Mouse (Mus musculus): ENCODE results near the gene Ccr2. TPM values are rescaled to one million over a fixed set of nuclear protein-coding genes. Genes with fewer than 3 reads are reported as not detected.
"Not testable (repeated sequence)": the region's sequence is repeated elsewhere in the genome, so short reads cannot be mapped to it uniquely, and the experiment has no call there.

Ccr2 gene
- 126 and 129 TPM in 2 replicates for polyA plus RNA-seq (2012; ENCODE audit: insufficient read depth, insufficient read length, missing spikeins)

DNA sequence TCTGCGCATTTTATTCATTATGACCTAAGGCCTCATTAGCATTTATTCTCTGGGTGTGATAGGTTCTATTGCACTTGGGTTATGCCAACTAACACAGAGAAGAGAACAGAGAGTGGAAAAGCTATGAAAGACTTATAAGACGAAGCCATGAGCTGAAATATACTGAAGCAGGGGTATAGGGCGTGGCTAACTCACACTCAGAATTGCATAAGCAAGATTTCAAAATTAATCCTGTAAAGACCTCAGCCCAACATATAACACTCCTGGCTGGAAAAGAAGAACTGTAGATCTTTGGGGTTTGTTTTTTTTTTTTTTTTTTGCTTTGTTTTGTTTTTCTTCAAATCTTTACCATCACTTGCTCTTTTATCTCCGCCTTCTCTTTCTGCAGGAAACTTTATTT lies at the start of gene Ccr2:
Gene Ccr2, plus strand, starts transcription at position 228 of the 400 bp plus-strand sequence.
- H3K4me3 ChIP-seq (ENCODE audit: insufficient read depth, low read length): no peak within 1 kb of the TSS
- no peak within 1 kb of the TSS for H3K27ac ChIP-seq (ENCODE audit: insufficient read depth, low read depth, low read length)
- TF ChIP-seq POLR2A (IDR thresholded peaks at IDR 0.05; ENCODE audit: borderline replicate concordance, low read depth, low read length) (no peak), CTCF (IDR thresholded peaks at IDR 0.05; ENCODE audit: low read depth, low read length) (no peak)
- H3K4me1 ChIP-seq (ENCODE audit: control insufficient read depth, insufficient read depth, low read length): peaks cover 12% of the 10 kb centered on the region

- peak overlapping the region; percentile 99 for H3K27ac ChIP-seq (ENCODE audit: insufficient read depth, low read depth, low read length)
- H3K4me3 ChIP-seq (ENCODE audit: insufficient read depth, low read length): no peak overlapping the region
- peaks cover 53% of the 10 kb centered on the region for H3K4me1 ChIP-seq (ENCODE audit: control insufficient read depth, insufficient read depth, low read length)
- TF ChIP-seq CTCF (IDR thresholded peaks at IDR 0.05; ENCODE audit: low read depth, low read length) (no peak), POLR2A (IDR thresholded peaks at IDR 0.05; ENCODE audit: borderline replicate concordance, low read depth, low read length) (no peak)
These were observed 48.2 kb upstream of the Ccr2 start for GRCm38 (mm10) chr9:124053532-124053931.

GRCm38 (mm10) chr9:124056158-124056709 lies 45.5 kb upstream of the Ccr2 start:
- peak overlapping the region; percentile 92 for H3K27ac ChIP-seq (ENCODE audit: insufficient read depth, low read depth, low read length)
- no peak for TF ChIP-seq POLR2A (IDR thresholded peaks at IDR 0.05; ENCODE audit: borderline replicate concordance, low read depth, low read length)
- TF ChIP-seq CTCF (IDR thresholded peaks at IDR 0.05; ENCODE audit: low read depth, low read length): no peak

GRCm38 (mm10) chr9:124059660-124060352 lies 41.9 kb upstream of the Ccr2 start:
- Histone ChIP-seq H3K4me3 (ENCODE audit: insufficient read depth, low read length) (no peak overlapping the region), H3K4me1 (ENCODE audit: control insufficient read depth, insufficient read depth, low read length) (peaks cover 33% of the 10 kb centered on the region), H3K27ac (ENCODE audit: insufficient read depth, low read depth, low read length) (no peak overlapping the region)
- TF ChIP-seq CTCF (IDR thresholded peaks at IDR 0.05; ENCODE audit: low read depth, low read length) (no peak), POLR2A (IDR thresholded peaks at IDR 0.05; ENCODE audit: borderline replicate concordance, low read depth, low read length) (no peak)

More at GRCm38 (mm10) chr9:124056158-124056709, 45.5 kb upstream of the Ccr2 start:
- H3K4me3 ChIP-seq (ENCODE audit: insufficient read depth, low read length): no peak overlapping the region
- peaks cover 52% of the 10 kb centered on the region for H3K4me1 ChIP-seq (ENCODE audit: control insufficient read depth, insufficient read depth, low read length)

DNA sequence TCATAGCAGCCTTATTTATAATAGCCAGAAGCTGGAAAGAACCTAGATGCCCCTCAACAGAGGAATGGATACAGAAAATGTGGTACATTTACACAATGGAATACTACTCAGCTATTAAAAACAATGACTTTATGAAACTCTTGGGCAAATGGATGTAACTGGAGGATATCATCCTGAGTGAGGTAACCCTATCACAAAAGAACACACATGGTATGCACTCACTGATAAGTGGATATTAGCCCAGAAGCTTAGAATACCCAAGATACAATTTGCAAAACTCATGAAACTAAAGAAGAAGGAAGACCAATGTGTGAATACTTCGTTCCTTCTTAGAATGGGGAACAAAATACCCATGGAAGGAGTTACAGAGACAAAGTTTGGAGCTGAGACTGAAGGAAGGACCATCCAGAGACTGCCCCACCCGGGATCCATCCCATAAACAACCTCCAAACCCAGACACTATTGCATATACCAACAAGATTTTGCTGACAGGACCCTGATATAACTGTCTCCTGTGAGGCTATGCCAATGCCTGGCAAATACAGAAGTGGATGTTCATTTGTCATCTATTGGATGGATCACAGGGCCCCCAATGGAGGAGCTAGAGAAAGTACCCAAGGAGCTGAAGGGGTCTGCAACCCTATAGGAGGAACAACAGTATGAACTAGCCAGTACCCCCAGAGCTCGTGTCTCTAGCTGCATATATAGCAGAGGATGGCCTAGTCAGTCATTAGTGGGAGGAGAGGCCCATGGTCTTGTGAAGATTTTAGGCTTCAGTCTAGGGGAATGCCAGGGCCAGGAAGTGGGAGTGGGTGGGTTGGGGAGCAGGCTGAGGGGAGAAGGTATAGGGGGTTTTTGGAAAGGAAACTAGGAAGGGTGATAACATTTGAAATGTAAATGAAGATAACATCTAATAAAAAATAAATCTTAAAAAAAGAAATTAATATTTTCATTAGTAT lies 40.0 kb upstream of the Ccr2 start:
- not testable (repeated sequence) for H3K4me3 ChIP-seq (ENCODE audit: insufficient read depth, low read length)
- Histone ChIP-seq H3K4me1 (ENCODE audit: control insufficient read depth, insufficient read depth, low read length) (peaks cover 24% of the 10 kb centered on the region), H3K27ac (ENCODE audit: insufficient read depth, low read depth, low read length) (peak overlapping the region; percentile 30)

GRCm38 (mm10) chr9:124066572-124067103 lies 35.1 kb upstream of the Ccr2 start:
- TF ChIP-seq CTCF (IDR thresholded peaks at IDR 0.05; ENCODE audit: low read depth, low read length): no peak
- TF ChIP-seq POLR2A (IDR thresholded peaks at IDR 0.05; ENCODE audit: borderline replicate concordance, low read depth, low read length): no peak
- Histone ChIP-seq H3K4me3 (ENCODE audit: insufficient read depth, low read length) (no peak overlapping the region), H3K4me1 (ENCODE audit: control insufficient read depth, insufficient read depth, low read length) (peaks cover 38% of the 10 kb centered on the region), H3K27ac (ENCODE audit: insufficient read depth, low read depth, low read length) (peak overlapping the region; percentile 96)

DNA sequence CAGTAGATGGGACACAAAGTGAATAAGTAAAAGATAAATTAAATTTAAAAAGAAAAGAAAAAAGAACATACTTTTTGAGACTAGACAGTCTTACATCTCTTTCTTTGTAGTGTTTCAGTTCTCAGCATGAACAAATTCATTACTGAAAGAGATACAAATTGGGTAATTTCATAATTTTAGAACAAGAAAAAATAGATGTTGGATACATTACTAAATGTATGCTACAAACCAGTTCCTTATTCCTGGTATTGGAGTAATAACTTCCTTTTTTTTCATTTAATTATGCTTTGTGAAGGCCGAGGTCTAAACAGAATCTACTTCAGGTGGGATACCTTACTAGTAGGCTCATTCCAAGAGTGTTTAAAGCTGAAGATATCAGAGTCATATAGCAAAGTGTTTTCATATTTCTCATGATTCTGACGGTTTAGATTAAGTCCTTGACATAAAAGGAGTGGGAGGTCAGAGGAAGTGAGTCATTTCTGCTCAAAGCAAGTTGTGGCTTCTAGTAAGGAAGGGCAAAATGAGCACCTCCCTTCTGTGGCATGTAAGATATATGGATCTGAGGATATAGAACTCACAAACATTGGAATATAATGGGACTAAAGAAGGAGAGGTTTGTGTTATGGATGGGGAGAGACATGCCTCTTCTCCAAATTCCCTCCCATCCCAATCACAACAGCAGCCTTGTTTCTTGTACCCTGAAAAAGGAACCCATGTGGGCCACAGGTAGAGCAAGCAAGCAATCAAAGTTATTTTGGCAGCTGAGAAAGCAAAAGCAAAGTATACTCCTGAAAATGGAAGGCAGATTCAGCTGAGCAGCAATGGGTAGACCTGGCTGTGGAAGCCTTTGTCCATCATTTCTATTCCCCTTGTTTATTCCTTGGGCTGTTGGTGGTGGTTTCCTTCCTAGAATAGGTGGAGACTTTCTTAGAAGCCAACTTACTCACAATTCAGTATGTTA lies 33.4 kb upstream of the Ccr2 start:
- Histone ChIP-seq H3K27ac (ENCODE audit: insufficient read depth, low read depth, low read length) (peak overlapping the region; percentile 100), H3K4me1 (ENCODE audit: control insufficient read depth, insufficient read depth, low read length) (peaks cover 39% of the 10 kb centered on the region)

GRCm38 (mm10) chr9:124071506-124071905 lies 30.2 kb upstream of the Ccr2 start:
- TF ChIP-seq CTCF (IDR thresholded peaks at IDR 0.05; ENCODE audit: low read depth, low read length) (no peak), POLR2A (IDR thresholded peaks at IDR 0.05; ENCODE audit: borderline replicate concordance, low read depth, low read length) (no peak)
- H3K27ac ChIP-seq (ENCODE audit: insufficient read depth, low read depth, low read length): peak overlapping the region; percentile 97
- peaks cover 40% of the 10 kb centered on the region for H3K4me1 ChIP-seq (ENCODE audit: control insufficient read depth, insufficient read depth, low read length)
- no peak overlapping the region for H3K4me3 ChIP-seq (ENCODE audit: insufficient read depth, low read length)

More for the DNA sequence above, 33.4 kb upstream of the Ccr2 start:
- TF ChIP-seq CTCF (IDR thresholded peaks at IDR 0.05; ENCODE audit: low read depth, low read length) (no peak), POLR2A (IDR thresholded peaks at IDR 0.05; ENCODE audit: borderline replicate concordance, low read depth, low read length) (no peak)
- no peak overlapping the region for H3K4me3 ChIP-seq (ENCODE audit: insufficient read depth, low read length)

- H3K4me3 ChIP-seq (ENCODE audit: insufficient read depth, low read length): no peak overlapping the region
- TF ChIP-seq POLR2A (IDR thresholded peaks at IDR 0.05; ENCODE audit: borderline replicate concordance, low read depth, low read length) (no peak), CTCF (IDR thresholded peaks at IDR 0.05; ENCODE audit: low read depth, low read length) (no peak)
- H3K4me1 ChIP-seq (ENCODE audit: control insufficient read depth, insufficient read depth, low read length): no peaks in the 10 kb centered on the region
- H3K27ac ChIP-seq (ENCODE audit: insufficient read depth, low read depth, low read length): no peak overlapping the region
These were observed 21.9 kb upstream of the Ccr2 start for GRCm38 (mm10) chr9:124079803-124080202.

- H3K4me3 ChIP-seq (ENCODE audit: insufficient read depth, low read length); H3K27ac ChIP-seq (ENCODE audit: insufficient read depth, low read depth, low read length); H3K4me1 ChIP-seq (ENCODE audit: control insufficient read depth, insufficient read depth, low read length): not testable (repeated sequence)
These were observed 21.3 kb upstream of the Ccr2 start for GRCm38 (mm10) chr9:124080471-124080870.
